Mouse (Mus musculus) lung, postnatal 36 days (tissue): ENCODE data around the gene Gamt.
"Not testable (repeated sequence)": the region's sequence is repeated elsewhere in the genome, so short reads cannot be mapped to it uniquely, and the experiment has no call there.

Experiments
- DNase-seq: peaks from one replicate; pipeline ENCODE4 v3.0.0; 2022; ENCODE audit warnings: mixed read lengths

Gamt gene

GRCm38 (mm10) chr10:80257936-80258335 is 2.9 kb downstream of the Gamt start:
- DNase-seq, result no peak

- DNase-seq, result peak; percentile 38
Measured at GRCm38 (mm10) chr10:80255881-80256535, 4.8 kb downstream of the Gamt start.

- DNase-seq, result no peak
Measured at GRCm38 (mm10) chr10:80254331-80255297, 6.2 kb downstream of the Gamt start.

- DNase-seq, result no peak
Measured at GRCm38 (mm10) chr10:80253551-80253950, 7.3 kb downstream of the Gamt start.

- DNase-seq, result no peak
Measured at GRCm38 (mm10) chr10:80252493-80253274, 8.1 kb downstream of the Gamt start.

- no peak for DNase-seq
Measured at GRCm38 (mm10) chr10:80252011-80252410, 8.8 kb downstream of the Gamt start.

GRCm38 (mm10) chr10:80250573-80250972 is 10.2 kb downstream of the Gamt start:
- no peak for DNase-seq

GRCm38 (mm10) chr10:80250059-80250458 is 10.8 kb downstream of the Gamt start:
- DNase-seq, result no peak

GRCm38 (mm10) chr10:80248971-80249640 is 11.7 kb downstream of the Gamt start, which contains the start of gene Ndufs7:
Gene Ndufs7 (plus strand): TSS chr10:80249121.
- DNase-seq, result peak; percentile 97

- not testable (repeated sequence) for DNase-seq
Measured at GRCm38 (mm10) chr10:80248437-80248836, 12.4 kb downstream of the Gamt start.

GRCm38 (mm10) chr10:80247849-80248248 is 13.0 kb downstream of the Gamt start:
- DNase-seq, result no peak

- peak; percentile 93 for DNase-seq
Measured at GRCm38 (mm10) chr10:80245600-80245999, 15.2 kb downstream of the Gamt start.

GRCm38 (mm10) chr10:80244791-80245399 is 15.9 kb downstream of the Gamt start:
- peak; percentile 52 for DNase-seq

GRCm38 (mm10) chr10:80242607-80243006 is 18.2 kb downstream of the Gamt start:
- no peak for DNase-seq

- DNase-seq, result no peak
Measured at GRCm38 (mm10) chr10:80242088-80242487, 18.7 kb downstream of the Gamt start.

GRCm38 (mm10) chr10:80239791-80240190 is 21.0 kb downstream of the Gamt start:
- no peak for DNase-seq

GRCm38 (mm10) chr10:80238306-80238705 is 22.5 kb downstream of the Gamt start:
- DNase-seq, result no peak

GRCm38 (mm10) chr10:80237020-80237419 is 23.8 kb downstream of the Gamt start:
- DNase-seq, result no peak

GRCm38 (mm10) chr10:80236145-80236825 is 24.5 kb downstream of the Gamt start:
- DNase-seq, result no peak

GRCm38 (mm10) chr10:80227877-80228775 is 32.7 kb downstream of the Gamt start:
- peak; percentile 56 for DNase-seq
